Mouse (Mus musculus) heart, embryonic 13.5 days (tissue): ENCODE results near the gene Gtf2a2. TPM values are rescaled to one million over a fixed set of nuclear protein-coding genes. Genes with fewer than 3 reads are reported as not detected.

Source experiments
- ATAC-seq: fragments of 200-750 bp; cut with Nextera tagmentation; 2 replicates; pipeline ENCODE4 v1.8.0; 2017; ENCODE audit warnings: moderate TSS enrichment; ENCODE audit not compliant: insufficient number of reproducible peaks, low FRiP score, low TSS enrichment; ENCODE audit errors: extremely low read depth
- H3K27ac ChIP-seq: fragments of 300-500 bp; sonication (generic); replicated peaks from 2 replicates; pipeline ENCODE4 v1.5.1; 2015; ENCODE audit warnings: moderate library complexity, mild to moderate bottlenecking, inconsistent platforms
- H3K27me3 ChIP-seq: fragments of 300-500 bp; sonication (generic); replicated peaks from 2 replicates; pipeline ENCODE4 v1.6.1; 2015; ENCODE audit warnings: mild to moderate bottlenecking, inconsistent platforms
- H3K36me3 ChIP-seq: fragments of 300-500 bp; sonication (generic); 2 replicates; pipeline ENCODE4 v1.6.1; 2015; ENCODE audit warnings: mild to moderate bottlenecking, inconsistent platforms
- H3K4me1 ChIP-seq: fragments of 300-500 bp; sonication (generic); 2 replicates; pipeline ENCODE4 v1.6.1; 2015; ENCODE audit warnings: inconsistent platforms
- H3K4me2 ChIP-seq: fragments of 300-500 bp; sonication (generic); 2 replicates; pipeline ENCODE4 v1.6.1; 2015; ENCODE audit warnings: inconsistent platforms, mild to moderate bottlenecking, moderate library complexity
- H3K4me3 ChIP-seq: fragments of 300-500 bp; sonication (generic); 2 replicates; pipeline ENCODE4 v1.5.1; 2015; ENCODE audit warnings: moderate library complexity, mild to moderate bottlenecking, inconsistent platforms
- H3K9ac ChIP-seq: fragments of 300-500 bp; sonication (generic); 2 replicates; pipeline ENCODE4 v1.6.1; 2015; ENCODE audit warnings: inconsistent platforms, mild to moderate bottlenecking, moderate library complexity
- H3K9me3 ChIP-seq: fragments of 300-500 bp; sonication (generic); 2 replicates; pipeline ENCODE4 v1.6.1; 2016; ENCODE audit warnings: inconsistent platforms
- WGBS: fragments of 180-500 bp; shearing (Covaris S2); methylation state at CpG from one replicate; pipeline ENCODE4 v1.1.7; 2015; ENCODE audit warnings: mixed read lengths; 5-methylcytosine and 5-hydroxymethylcytosine counted together
- polyA plus RNA-seq: library from polyadenylated mRNA; unstranded; fragments of >200 nt; fragmentation: Nextera tagmentation; extraction: Ambion mirVana; gene quantifications from 2 replicates; pipeline ENCODE4 v1.2.1, GENCODE M21; 2015

Gtf2a2 gene
- polyA plus RNA-seq, 1 experiment from 2014 or later: 150 TPM

GRCm38 (mm10) chr9:70067497-70067896, 55.1 kb downstream of the Gtf2a2 start:
- Histone ChIP-seq H3K4me1 (no peaks in the 10 kb centered on the region), H3K9me3 (no peaks in the 10 kb centered on the region), H3K4me3 (no peak overlapping the region), H3K27me3 (no peaks in the 10 kb centered on the region), H3K9ac (no peak overlapping the region), H3K36me3 (no peaks in the 10 kb centered on the region), H3K27ac (no peak overlapping the region), H3K4me2 (no peak overlapping the region)
- 71% methylated on average over 3 of the region's 3 CpGs for WGBS
- no peak for ATAC-seq

- Histone ChIP-seq H3K4me3 (no peak overlapping the region), H3K4me1 (no peaks in the 10 kb centered on the region), H3K36me3 (no peaks in the 10 kb centered on the region), H3K27ac (no peak overlapping the region), H3K27me3 (peaks cover 6% of the 10 kb centered on the region; the same call in 1 of the 2 replicates), H3K9ac (no peak overlapping the region), H3K9me3 (no peaks in the 10 kb centered on the region), H3K4me2 (no peak overlapping the region)
- WGBS: 46% methylated on average over 8 of the region's 8 CpGs
- no peak for ATAC-seq
Observed at GRCm38 (mm10) chr9:70069961-70070435, 57.6 kb downstream of the Gtf2a2 start.

- 67% methylated on average over 8 of the region's 8 CpGs for WGBS
- ATAC-seq: no peak
- H3K27ac ChIP-seq: no peak overlapping the region
- H3K36me3 ChIP-seq: no peaks in the 10 kb centered on the region
- H3K4me3 ChIP-seq: no peak overlapping the region
- no peak overlapping the region for H3K4me2 ChIP-seq
- H3K9ac ChIP-seq: no peak overlapping the region
- H3K9me3 ChIP-seq: no peaks in the 10 kb centered on the region
- peaks cover 15% of the 10 kb centered on the region for H3K27me3 ChIP-seq
- no peaks in the 10 kb centered on the region for H3K4me1 ChIP-seq
Observed at GRCm38 (mm10) chr9:70072387-70072786, 60.0 kb downstream of the Gtf2a2 start.

Other genes with a start within 250 kb of the Gtf2a2 start
- 99.8 and 114 TPM in 2 replicates for gene Bnip2, start 23.1 kb upstream of the Gtf2a2 start, polyA plus RNA-seq
- gene Gcnt3, start 25.5 kb downstream of the Gtf2a2 start, polyA plus RNA-seq: not detected in 2 replicates
- 30.2 and 34.9 TPM in 2 replicates for gene Fam81a, start 130.0 kb downstream of the Gtf2a2 start, polyA plus RNA-seq
- 10.1 and 10.9 TPM in 2 replicates for gene Myo1e, start 194.8 kb downstream of the Gtf2a2 start, polyA plus RNA-seq